Mouse (Mus musculus) heart, postnatal 25 days (tissue): ENCODE measurements at regions not wholly inside any gene's neighbourhood (a gene's known extent, or its start where the extent isn't known, plus 50 kb on each side); places are given as distances from the start of the nearest gene placed in this dataset.

Source experiments
- DNase-seq: peaks from one replicate; pipeline ENCODE4 v3.0.0; 2022; ENCODE audit warnings: low spot score
- intact Hi-C: fragments of 180-260 bp; cut with DNase I; formaldehyde crosslinking; loops from one replicate; pipeline ENCODE4 v1.15.1; 2025

GRCm38 (mm10) chr2:179045361-179045760 is 396.9 kb upstream of the Cdh4 start:
- DNase-seq = no peak
- intact Hi-C loops = no loop called here

- intact Hi-C loops = no loop called here
Observed at GRCm38 (mm10) chr2:179054441-179054840, 387.8 kb upstream of the Cdh4 start.

GRCm38 (mm10) chr2:179064616-179065015 is 377.6 kb upstream of the Cdh4 start:
- intact Hi-C loops = no loop called here
- DNase-seq = no peak

More at GRCm38 (mm10) chr2:179054441-179054840, 387.8 kb upstream of the Cdh4 start:
- DNase-seq = no peak

GRCm38 (mm10) chr2:179069520-179069919 is 372.7 kb upstream of the Cdh4 start:
- intact Hi-C loops = no loop called here
- no peak for DNase-seq

- intact Hi-C loops = loop anchor here (10.0 kb wide), 1 partner anchor 804 kb away; no protein-coding TSS in a partner anchor
- no peak for DNase-seq
Observed at GRCm38 (mm10) chr2:179070346-179070745, 371.9 kb upstream of the Cdh4 start.

GRCm38 (mm10) chr2:179080462-179081274 is 361.6 kb upstream of the Cdh4 start:
- DNase-seq = no peak
- intact Hi-C loops = no loop called here

- DNase-seq = no peak
- intact Hi-C loops = no loop called here
Observed at GRCm38 (mm10) chr2:179086915-179087314, 355.3 kb upstream of the Cdh4 start.

GRCm38 (mm10) chr2:179091480-179091879 is 350.8 kb upstream of the Cdh4 start:
- no peak for DNase-seq
- intact Hi-C loops = no loop called here

GRCm38 (mm10) chr2:179093996-179094395 is 348.2 kb upstream of the Cdh4 start:
- no peak for DNase-seq
- intact Hi-C loops = no loop called here

GRCm38 (mm10) chr2:179095981-179096380 is 346.2 kb upstream of the Cdh4 start:
- intact Hi-C loops = no loop called here
- DNase-seq = no peak

- intact Hi-C loops = no loop called here
- no peak for DNase-seq
Observed at GRCm38 (mm10) chr2:179096861-179097260, 345.4 kb upstream of the Cdh4 start.

GRCm38 (mm10) chr2:179099783-179100182 is 342.4 kb upstream of the Cdh4 start:
- intact Hi-C loops = no loop called here
- no peak for DNase-seq

- DNase-seq = no peak
- intact Hi-C loops = no loop called here
Observed at GRCm38 (mm10) chr2:179103114-179103513, 339.1 kb upstream of the Cdh4 start.

- intact Hi-C loops = no loop called here
Observed at GRCm38 (mm10) chr2:179112951-179113350, 329.3 kb upstream of the Cdh4 start.

GRCm38 (mm10) chr2:179128018-179128417 is 314.2 kb upstream of the Cdh4 start:
- intact Hi-C loops = no loop called here
- no peak for DNase-seq

More at GRCm38 (mm10) chr2:179112951-179113350, 329.3 kb upstream of the Cdh4 start:
- no peak for DNase-seq

GRCm38 (mm10) chr2:179128432-179128831 is 313.8 kb upstream of the Cdh4 start:
- DNase-seq = no peak
- intact Hi-C loops = no loop called here

- DNase-seq = no peak
- intact Hi-C loops = no loop called here
Observed at GRCm38 (mm10) chr2:179131004-179131403, 311.2 kb upstream of the Cdh4 start.

GRCm38 (mm10) chr2:179142313-179142712 is 299.9 kb upstream of the Cdh4 start:
- intact Hi-C loops = no loop called here
- no peak for DNase-seq

- DNase-seq = no peak
- intact Hi-C loops = no loop called here
Observed at GRCm38 (mm10) chr2:179145726-179146125, 296.5 kb upstream of the Cdh4 start.

GRCm38 (mm10) chr2:179146274-179146673 is 296.0 kb upstream of the Cdh4 start:
- no peak for DNase-seq
- intact Hi-C loops = no loop called here

GRCm38 (mm10) chr2:179148194-179148593 is 294.0 kb upstream of the Cdh4 start:
- DNase-seq = no peak
- intact Hi-C loops = no loop called here

GRCm38 (mm10) chr2:179148667-179149066 is 293.6 kb upstream of the Cdh4 start:
- no peak for DNase-seq
- intact Hi-C loops = no loop called here
